Mouse (Mus musculus) small intestine, adult 2 months (tissue): ENCODE measurements around the gene Zmiz1.

ENCODE experiments used
- CTCF ChIP-seq: fragments of 200-500 bp; IDR thresholded peaks from 2 replicates; pipeline ENCODE4 v1.5.1; 2012; ENCODE audit warnings: low read depth, mild to moderate bottlenecking, control low read depth, inconsistent platforms, low read length, moderate library complexity, mixed read lengths; ENCODE audit not compliant: insufficient replicate concordance, insufficient read length; ENCODE audit errors: extremely low read depth
- POLR2A ChIP-seq: fragments of 200-500 bp; IDR thresholded peaks from 2 replicates; pipeline ENCODE4 v1.6.1; 2012; ENCODE audit warnings: low read depth, mild to moderate bottlenecking, control low read depth, inconsistent platforms, low read length, moderate library complexity

GRCm38 (mm10) chr14:25582603-25583002 is 123.6 kb downstream of the Zmiz1 start:
- no peak for TF ChIP-seq CTCF
- TF ChIP-seq POLR2A: no peak
